Mouse (Mus musculus) C2C12 (cell line): ENCODE measurements around the gene Ift46.

Experiments used
- CTCF ChIP-seq: IDR thresholded peaks from one replicate; pipeline ENCODE4 v1.5.1; 2011; ENCODE audit not compliant: control insufficient read depth, insufficient read depth, insufficient read length
- FOSL1 ChIP-seq: IDR thresholded peaks from one replicate; pipeline ENCODE4 v1.8.0; 2011; ENCODE audit warnings: mild to moderate bottlenecking, low read length; ENCODE audit not compliant: poor library complexity, insufficient read depth, severe bottlenecking
- MAX ChIP-seq: IDR thresholded peaks from one replicate; pipeline ENCODE4 v1.6.1; 2011; ENCODE audit warnings: mild to moderate bottlenecking, control low read depth

DNA sequence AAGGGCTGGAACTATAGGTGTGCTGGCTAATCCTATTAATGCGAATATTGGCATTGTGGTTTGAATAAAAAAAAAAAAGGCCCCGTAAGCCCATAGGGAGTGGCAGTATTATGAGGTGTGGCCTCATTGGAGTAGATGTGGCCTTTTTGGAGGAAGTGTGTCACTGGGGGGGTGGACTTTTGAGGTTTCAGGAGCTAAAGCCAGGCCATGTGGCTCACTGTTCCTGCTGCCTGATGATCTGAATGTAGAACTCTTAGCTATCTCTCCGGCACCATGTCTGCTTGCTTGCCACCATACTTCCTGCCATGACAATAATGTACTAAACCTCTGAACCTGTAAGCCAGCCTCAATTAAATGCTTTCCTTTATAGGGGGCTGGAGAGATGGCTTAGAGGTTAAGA is 20.4 kb upstream of the Ift46 start:
- TF ChIP-seq CTCF (no peak), MAX (no peak), FOSL1 (no peak)
